Mouse (Mus musculus) cerebellum, adult 2 months (tissue): ENCODE measurements at regions not wholly inside any gene's neighbourhood (a gene's known extent, or its start where the extent isn't known, plus 50 kb on each side); places are given as distances from the start of the nearest gene placed in this dataset.

Experiments used
- DNase-seq, 2 experiments: peaks; one replicate each; pipeline ENCODE4 v3.0.0; 2021
- H3K27ac ChIP-seq: fragments of 200-500 bp; 2 replicates; pipeline ENCODE4 v1.5.1; 2012; ENCODE audit warnings: low read length, control low read depth, inconsistent platforms; ENCODE audit not compliant: insufficient read depth
- H3K27me3 ChIP-seq: fragments of 200-500 bp; 2 replicates; pipeline ENCODE4 v1.6.1; 2012; ENCODE audit warnings: inconsistent platforms, mild to moderate bottlenecking, low read length, moderate library complexity; ENCODE audit not compliant: control insufficient read depth, insufficient read depth
- H3K4me1 ChIP-seq: fragments of 200-500 bp; 2 replicates; pipeline ENCODE4 v1.6.1; 2011; ENCODE audit warnings: low read length; ENCODE audit not compliant: control insufficient read depth, insufficient read depth
- H3K4me3 ChIP-seq: fragments of 200-500 bp; replicated peaks from 2 replicates; pipeline ENCODE3; 2011; ENCODE audit warnings: mild to moderate bottlenecking, low read depth, low read length, control low read depth; ENCODE audit not compliant: insufficient read depth
- CTCF ChIP-seq: fragments of 200-500 bp; IDR thresholded peaks from 2 replicates; pipeline ENCODE4 v1.5.1; 2011; ENCODE audit warnings: low read depth, mild to moderate bottlenecking, control low read depth, low read length, moderate library complexity, borderline replicate concordance; ENCODE audit not compliant: insufficient read depth
- POLR2A ChIP-seq: fragments of 200-500 bp; IDR thresholded peaks from 2 replicates; pipeline ENCODE4 v1.6.1; 2011; ENCODE audit warnings: low read length, control low read depth, borderline replicate concordance; ENCODE audit not compliant: insufficient read depth
- WGBS: fragments of 180-500 bp; shearing (Covaris S2); methylation state at CpG from one replicate; pipeline ENCODE4 v1.1.7; 2018; 5-methylcytosine and 5-hydroxymethylcytosine counted together

- TF ChIP-seq CTCF (no peak), POLR2A (no peak)
- no peak overlapping the region for H3K27ac ChIP-seq
- H3K4me3 ChIP-seq: no peak overlapping the region
- no peak for DNase-seq
- H3K27me3 ChIP-seq: no peaks in the 10 kb centered on the region
- WGBS: 64% methylated on average over 6 of the region's 6 CpGs
- H3K4me1 ChIP-seq: no peaks in the 10 kb centered on the region
Measured at GRCm38 (mm10) chr12:26653781-26654180, 184.8 kb downstream of the Cmpk2 start.

- H3K27ac ChIP-seq: no peak overlapping the region
- no peaks in the 10 kb centered on the region for H3K27me3 ChIP-seq
- DNase-seq: no peak
- no peaks in the 10 kb centered on the region for H3K4me1 ChIP-seq
- TF ChIP-seq CTCF (no peak), POLR2A (no peak)
- H3K4me3 ChIP-seq: no peak overlapping the region
Measured at GRCm38 (mm10) chr12:26646141-26646540, 177.1 kb downstream of the Cmpk2 start.

DNA sequence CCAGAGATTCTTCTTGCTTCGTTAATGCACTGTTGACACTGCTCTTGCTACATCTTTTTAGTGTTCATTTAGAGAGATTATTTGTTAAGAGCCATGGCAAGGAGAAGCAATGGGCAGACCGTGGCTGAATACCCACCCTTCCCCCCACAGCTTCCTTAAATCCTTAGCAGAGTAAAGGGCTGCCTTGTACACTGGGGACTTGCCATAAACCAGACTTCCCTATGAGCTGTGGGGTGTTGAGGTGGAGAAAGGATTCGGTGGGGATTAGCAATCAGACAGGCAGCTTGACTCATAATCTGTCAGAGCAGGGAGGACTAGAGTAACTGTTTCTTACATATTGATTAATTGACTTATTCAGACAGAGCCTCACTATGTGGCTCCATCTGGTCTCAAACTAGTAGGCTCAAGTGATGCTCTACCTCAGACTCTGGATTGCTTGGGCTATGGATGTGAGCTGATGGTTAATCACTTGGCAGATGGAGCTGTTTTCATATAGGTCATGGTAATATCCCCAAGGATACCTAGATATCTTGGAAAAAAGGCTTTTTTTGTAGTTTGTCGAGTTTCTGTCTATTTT, 166.7 kb downstream of the Cmpk2 start:
- WGBS: 32% methylated on average over 4 of the region's 4 CpGs
- DNase-seq: no peak
- TF ChIP-seq CTCF (no peak), POLR2A (no peak)
- Histone ChIP-seq H3K4me3 (no peak overlapping the region), H3K27me3 (no peaks in the 10 kb centered on the region), H3K4me1 (no peaks in the 10 kb centered on the region), H3K27ac (no peak overlapping the region)

- no peak for TF ChIP-seq POLR2A
- TF ChIP-seq CTCF: no peak
- H3K27ac ChIP-seq: no peak overlapping the region
Measured at GRCm38 (mm10) chr12:26635253-26635652, 166.2 kb downstream of the Cmpk2 start.

DNA sequence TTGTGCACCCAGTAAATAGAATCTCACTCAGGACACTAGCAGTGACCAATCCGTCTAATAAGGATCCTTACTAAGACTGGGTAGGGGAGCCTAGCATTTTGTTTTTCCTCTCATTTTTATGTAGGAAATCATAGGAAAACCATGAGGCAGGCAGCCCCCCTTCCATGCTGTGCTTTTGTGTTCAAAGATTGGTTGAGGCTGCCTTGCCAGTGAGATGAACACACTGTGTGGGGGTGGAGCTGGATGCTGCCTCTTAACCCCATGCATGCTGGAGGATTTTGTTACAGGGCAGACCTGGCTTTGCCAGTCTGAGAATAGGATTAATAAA, 162.8 kb downstream of the Cmpk2 start:
- Histone ChIP-seq H3K27ac (no peak overlapping the region), H3K4me1 (no peaks in the 10 kb centered on the region), H3K4me3 (no peak overlapping the region), H3K27me3 (no peaks in the 10 kb centered on the region)
- 11% methylated on average over 1 of the region's 1 CpGs for WGBS
- DNase-seq: no peak
- TF ChIP-seq CTCF (no peak), POLR2A (no peak)

More at GRCm38 (mm10) chr12:26635253-26635652, 166.2 kb downstream of the Cmpk2 start:
- no peaks in the 10 kb centered on the region for H3K27me3 ChIP-seq
- H3K4me3 ChIP-seq: no peak overlapping the region
- DNase-seq: no peak
- WGBS: 32% methylated on average over 3 of the region's 3 CpGs
- no peaks in the 10 kb centered on the region for H3K4me1 ChIP-seq

DNA sequence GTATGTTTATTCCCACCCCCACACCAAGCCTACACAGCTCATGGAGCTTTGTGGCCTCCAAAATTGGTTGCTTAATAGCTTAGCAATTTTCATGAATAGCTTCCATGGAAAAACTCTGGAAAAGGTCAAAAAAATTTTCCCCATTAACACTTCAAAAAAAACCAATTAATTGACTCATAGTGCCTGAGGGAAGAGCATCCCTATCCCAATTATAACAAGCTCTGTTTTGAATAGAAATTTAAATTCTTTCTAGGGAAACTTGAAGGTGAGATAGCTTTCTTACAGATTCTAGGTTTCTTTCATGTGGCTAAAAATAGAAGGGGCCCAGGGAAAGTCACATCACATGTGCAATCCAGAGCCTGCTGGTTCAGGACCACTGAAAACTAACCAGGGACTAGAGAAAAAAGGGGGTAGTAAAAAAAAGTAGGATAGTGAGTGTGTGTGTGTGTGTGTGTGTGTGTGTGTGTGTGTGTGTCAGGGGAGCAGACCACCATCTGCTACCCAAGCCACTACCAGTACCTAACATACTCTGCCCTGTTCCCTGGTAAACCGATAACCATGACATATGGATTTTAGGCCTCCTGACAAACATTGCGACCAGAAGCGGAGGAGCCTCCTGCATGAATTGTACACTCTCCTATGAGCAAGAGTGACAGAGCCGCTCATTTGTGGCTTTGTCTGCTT, 162.2 kb downstream of the Cmpk2 start:
- DNase-seq: peak in 1 of 2 experiments; percentile 3
- no peak for TF ChIP-seq CTCF
- no peak for TF ChIP-seq POLR2A
- H3K4me3 ChIP-seq: no peak overlapping the region
- H3K27me3 ChIP-seq: no peaks in the 10 kb centered on the region
- H3K4me1 ChIP-seq: no peaks in the 10 kb centered on the region
- no peak overlapping the region for H3K27ac ChIP-seq
- WGBS: 45% methylated on average over 4 of the region's 4 CpGs

DNA sequence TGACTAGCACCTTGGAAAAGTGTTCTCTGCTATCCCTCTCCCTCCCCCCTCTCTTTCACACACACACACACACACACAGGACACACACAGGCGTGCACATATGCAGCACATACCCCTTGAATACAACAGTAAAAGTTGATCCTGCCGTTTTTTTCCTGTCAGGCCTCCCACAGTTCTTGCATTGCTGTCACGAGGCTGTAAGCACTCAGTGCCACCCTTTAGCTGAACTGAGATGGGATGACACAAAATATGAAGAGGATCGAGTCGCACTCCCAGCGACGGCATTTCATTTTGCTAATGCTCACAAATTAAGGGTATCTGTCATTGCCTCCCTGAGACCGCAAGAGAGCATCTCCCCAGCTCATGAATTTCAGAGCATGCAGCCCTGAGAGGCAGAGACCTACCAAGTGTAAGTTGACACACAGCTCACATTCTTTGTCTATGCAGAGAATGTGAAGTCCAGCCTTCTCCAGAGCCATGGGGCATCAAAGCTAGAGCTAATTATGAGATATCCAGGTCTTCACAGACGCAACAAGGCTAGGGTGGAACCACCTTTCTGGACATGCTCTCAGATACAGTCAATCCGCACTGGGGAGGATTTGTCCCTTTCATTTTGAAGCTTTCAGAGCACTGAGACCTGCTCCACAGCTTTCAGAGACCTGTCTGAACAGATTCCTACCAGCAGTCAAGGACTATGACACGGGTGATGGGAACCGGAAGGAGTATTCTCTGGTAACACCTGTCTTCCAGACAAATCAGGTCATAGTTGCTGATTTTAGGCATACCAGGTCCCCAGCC, 152.3 kb downstream of the Cmpk2 start:
- TF ChIP-seq POLR2A (no peak), CTCF (no peak)
- WGBS: 64% methylated on average over 12 of the region's 12 CpGs
- Histone ChIP-seq H3K27ac (no peak overlapping the region), H3K27me3 (no peaks in the 10 kb centered on the region), H3K4me3 (no peak overlapping the region), H3K4me1 (no peaks in the 10 kb centered on the region)
- no peak for DNase-seq

DNA sequence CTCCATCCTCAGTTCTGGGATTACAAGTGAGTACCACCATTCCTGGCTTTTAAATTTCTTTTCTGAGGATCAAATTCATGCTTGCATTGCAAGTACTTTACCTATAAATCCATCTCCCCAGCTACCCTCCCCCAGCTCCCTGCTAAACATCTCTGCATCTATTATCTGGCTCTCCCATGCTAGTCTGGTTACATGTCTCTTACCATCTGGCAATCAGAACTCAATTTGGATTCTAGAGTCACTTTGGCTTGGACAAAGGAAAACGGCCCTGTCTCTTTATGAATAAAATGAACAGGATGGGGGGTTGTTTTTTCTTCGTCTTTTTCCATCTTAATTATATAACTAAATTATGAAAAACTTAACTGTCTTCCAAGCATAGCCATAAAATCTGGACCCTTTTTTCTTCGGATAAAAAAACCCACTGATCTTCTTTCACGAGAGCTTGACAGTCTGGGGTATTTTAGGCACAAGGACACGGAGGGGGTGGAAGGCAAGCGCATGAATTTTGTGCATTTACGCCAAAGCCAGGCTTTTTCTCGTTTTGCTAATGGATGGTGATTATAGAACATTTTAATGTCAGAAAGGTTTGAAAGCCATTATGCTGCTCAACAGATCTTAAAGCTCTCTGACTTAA, 151.6 kb downstream of the Cmpk2 start:
- Histone ChIP-seq H3K27ac (no peak overlapping the region), H3K4me3 (no peak overlapping the region), H3K27me3 (no peaks in the 10 kb centered on the region), H3K4me1 (no peaks in the 10 kb centered on the region)
- DNase-seq: no peak
- 21% methylated on average over 8 of the region's 8 CpGs for WGBS
- no peak for TF ChIP-seq CTCF
- TF ChIP-seq POLR2A: no peak
